Mouse (Mus musculus): Measurements from ENCODE around the gene Ell3.

DNA sequence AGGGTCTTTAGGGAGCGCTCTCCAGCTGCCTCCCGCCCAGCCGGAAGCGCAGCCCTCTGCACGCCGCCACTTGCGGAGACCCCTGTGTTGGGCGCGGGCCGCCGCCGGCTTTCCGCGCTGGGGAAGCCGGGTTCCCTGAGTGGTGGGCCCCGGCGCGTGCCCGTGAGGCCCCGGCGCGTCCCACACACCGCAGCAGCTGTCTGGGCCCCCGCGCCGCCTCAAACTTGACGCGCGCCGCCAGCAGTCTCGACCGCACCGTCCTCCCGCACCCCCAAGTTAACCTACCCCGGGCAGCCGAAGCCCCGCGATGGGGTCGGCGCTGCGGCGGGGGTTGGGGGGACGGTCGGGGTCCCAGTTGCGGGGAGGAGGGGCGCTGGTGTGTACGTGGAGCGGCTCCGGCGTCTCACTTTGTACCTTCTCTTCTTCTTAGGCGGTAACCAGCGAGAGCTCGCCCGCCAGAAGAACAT lies 5.5 kb upstream of the Ell3 start:
- TF ChIP-seq POLR2A (IDR thresholded peaks at IDR 0.05; ENCODE audit: low read depth, low read length) (no peak), CTCF (IDR thresholded peaks at IDR 0.05; ENCODE audit: borderline replicate concordance, insufficient read depth, low read length) (no peak)
